Mouse (Mus musculus): ENCODE measurements around the gene Cfap43.

DNA sequence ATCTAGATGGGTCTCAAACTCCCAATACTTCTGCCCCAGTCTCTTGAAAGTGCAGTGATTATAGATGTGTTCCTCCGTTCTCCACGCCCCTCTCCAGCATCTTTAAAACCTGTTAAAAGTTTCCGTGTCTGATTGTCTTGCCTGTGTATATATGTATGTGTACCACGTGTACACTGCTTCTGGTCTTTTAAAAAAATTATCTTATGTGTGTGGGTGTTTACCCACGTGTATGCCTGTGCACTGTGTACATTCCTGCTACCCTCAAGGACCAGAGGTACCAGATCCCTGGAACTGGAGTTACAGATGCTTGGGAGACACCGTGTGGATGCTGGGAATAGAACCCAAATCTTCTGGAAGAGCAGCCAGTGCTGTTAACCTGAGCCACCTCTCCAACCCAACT, 16.4 kb upstream of the Cfap43 start:
- TF ChIP-seq CTCF (IDR thresholded peaks at IDR 0.05; ENCODE audit: extremely low read depth, insufficient read depth, insufficient read length, insufficient replicate concordance) (no peak), POLR2A (IDR thresholded peaks at IDR 0.05; ENCODE audit: low read depth, low read length) (no peak)
